Mouse (Mus musculus): Measurements from ENCODE around the gene Rnf225. TPM values are rescaled to one million over a fixed set of nuclear protein-coding genes. Genes with fewer than 3 reads are reported as not detected.

The Rnf225 gene
- 2.0 and 3.0 TPM in 2 replicates for polyA plus RNA-seq (2012)

GRCm38 (mm10) chr7:12927191-12927680, at the start of gene Rnf225:
Rnf225 (plus strand) TSS chr7:12927416.
- TF ChIP-seq GATA1 (IDR thresholded peaks at IDR 0.05; ENCODE audit: low read length) = no peak

- TF ChIP-seq GATA1 (IDR thresholded peaks at IDR 0.05; ENCODE audit: low read length) = no peak
Measured at GRCm38 (mm10) chr7:12880036-12880435, 47.2 kb upstream of the Rnf225 start.

- TF ChIP-seq GATA1 (IDR thresholded peaks at IDR 0.05; ENCODE audit: low read length) = no peak
Measured at GRCm38 (mm10) chr7:12880911-12881660, 46.1 kb upstream of the Rnf225 start, which contains the start of gene Zfp128. Zfp128 (plus strand) TSS chr7:12881177.

GRCm38 (mm10) chr7:12886563-12887266, 40.5 kb upstream of the Rnf225 start:
- no peak for TF ChIP-seq GATA1 (IDR thresholded peaks at IDR 0.05; ENCODE audit: low read length)

GRCm38 (mm10) chr7:12887585-12887984, 39.6 kb upstream of the Rnf225 start:
- no peak for TF ChIP-seq GATA1 (IDR thresholded peaks at IDR 0.05; ENCODE audit: low read length)

GRCm38 (mm10) chr7:12890928-12891327, 36.3 kb upstream of the Rnf225 start:
- TF ChIP-seq GATA1 (IDR thresholded peaks at IDR 0.05; ENCODE audit: low read length) = no peak

- no peak for TF ChIP-seq GATA1 (IDR thresholded peaks at IDR 0.05; ENCODE audit: low read length)
Measured at GRCm38 (mm10) chr7:12891334-12891733, 35.9 kb upstream of the Rnf225 start.

- TF ChIP-seq GATA1 (IDR thresholded peaks at IDR 0.05; ENCODE audit: low read length) = no peak
Measured at GRCm38 (mm10) chr7:12897655-12898410, 29.4 kb upstream of the Rnf225 start, which contains the start of gene Zscan22. Zscan22 (plus strand) TSS chr7:12897815.

- no peak for TF ChIP-seq GATA1 (IDR thresholded peaks at IDR 0.05; ENCODE audit: low read length)
Measured at GRCm38 (mm10) chr7:12901517-12901916, 25.7 kb upstream of the Rnf225 start.

- no peak for TF ChIP-seq GATA1 (IDR thresholded peaks at IDR 0.05; ENCODE audit: low read length)
Measured at GRCm38 (mm10) chr7:12903623-12904022, 23.6 kb upstream of the Rnf225 start.

GRCm38 (mm10) chr7:12905146-12905545, 22.1 kb upstream of the Rnf225 start:
- no peak for TF ChIP-seq GATA1 (IDR thresholded peaks at IDR 0.05; ENCODE audit: low read length)

- TF ChIP-seq GATA1 (IDR thresholded peaks at IDR 0.05; ENCODE audit: low read length) = no peak
Measured at GRCm38 (mm10) chr7:12909498-12909962, 17.7 kb upstream of the Rnf225 start.

GRCm38 (mm10) chr7:12910181-12910668, 17.0 kb upstream of the Rnf225 start:
- no peak for TF ChIP-seq GATA1 (IDR thresholded peaks at IDR 0.05; ENCODE audit: low read length)

- TF ChIP-seq GATA1 (IDR thresholded peaks at IDR 0.05; ENCODE audit: low read length) = no peak
Measured at GRCm38 (mm10) chr7:12913556-12913955, 13.7 kb upstream of the Rnf225 start.

- TF ChIP-seq GATA1 (IDR thresholded peaks at IDR 0.05; ENCODE audit: low read length) = no peak
Measured at GRCm38 (mm10) chr7:12921318-12921704, 5.9 kb upstream of the Rnf225 start.
